Mouse (Mus musculus): ENCODE data around the gene Lmx1a. TPM values are rescaled to one million over a fixed set of nuclear protein-coding genes. Genes with fewer than 3 reads are reported as not detected.
A peak's percentile ranks its signal among the peaks of the same experiment; 100 is the strongest.

Lmx1a gene
- total RNA-seq, 4 experiments from 2014 or later, result 0.07 TPM; not detected in 3

GRCm38 (mm10) chr1:167694731-167695130, 5.7 kb downstream of the Lmx1a start:
- no peak for DNase-seq

GRCm38 (mm10) chr1:167695910-167696459, 6.9 kb downstream of the Lmx1a start:
- DNase-seq, result no peak

GRCm38 (mm10) chr1:167699706-167700105, 10.7 kb downstream of the Lmx1a start:
- no peak for DNase-seq

GRCm38 (mm10) chr1:167700221-167700620, 11.2 kb downstream of the Lmx1a start:
- DNase-seq, result no peak

GRCm38 (mm10) chr1:167705527-167705926, 16.5 kb downstream of the Lmx1a start:
- no peak for DNase-seq

- no peak for DNase-seq
These were observed 19.7 kb downstream of the Lmx1a start for GRCm38 (mm10) chr1:167708761-167709160.

- no peak for DNase-seq
These were observed 26.8 kb downstream of the Lmx1a start for GRCm38 (mm10) chr1:167715730-167716341.

- no peak for DNase-seq
These were observed 45.4 kb downstream of the Lmx1a start for GRCm38 (mm10) chr1:167734471-167734870.

GRCm38 (mm10) chr1:167736793-167737192, 47.8 kb downstream of the Lmx1a start:
- DNase-seq, result no peak

- DNase-seq, result no peak
These were observed 50.2 kb downstream of the Lmx1a start for GRCm38 (mm10) chr1:167739286-167739685.

GRCm38 (mm10) chr1:167746676-167747075, 57.6 kb downstream of the Lmx1a start:
- no peak for DNase-seq

GRCm38 (mm10) chr1:167752661-167753060, 63.6 kb downstream of the Lmx1a start:
- peak; percentile 6 for DNase-seq

- no peak for DNase-seq
These were observed 65.0 kb downstream of the Lmx1a start for GRCm38 (mm10) chr1:167754085-167754484.

GRCm38 (mm10) chr1:167754636-167755522, 65.8 kb downstream of the Lmx1a start:
- no peak for DNase-seq

- DNase-seq, result no peak
These were observed 69.2 kb downstream of the Lmx1a start for GRCm38 (mm10) chr1:167758208-167758607.

- DNase-seq, result no peak
These were observed 71.3 kb downstream of the Lmx1a start for GRCm38 (mm10) chr1:167760307-167760706.

GRCm38 (mm10) chr1:167761785-167762223, 72.8 kb downstream of the Lmx1a start:
- no peak for DNase-seq

- no peak for DNase-seq
These were observed 77.6 kb downstream of the Lmx1a start for GRCm38 (mm10) chr1:167766619-167767018.

- no peak for DNase-seq
These were observed 81.4 kb downstream of the Lmx1a start for GRCm38 (mm10) chr1:167770457-167770856.

- no peak for DNase-seq
These were observed 90.9 kb downstream of the Lmx1a start for GRCm38 (mm10) chr1:167779766-167780488.

- DNase-seq, result peak; percentile 50
These were observed 92.9 kb downstream of the Lmx1a start for GRCm38 (mm10) chr1:167781787-167782484.

GRCm38 (mm10) chr1:167784067-167784466, 95.0 kb downstream of the Lmx1a start:
- no peak for DNase-seq

All from adrenal gland, adult 8-10 months (tissue).